In the genomic region with DNA sequence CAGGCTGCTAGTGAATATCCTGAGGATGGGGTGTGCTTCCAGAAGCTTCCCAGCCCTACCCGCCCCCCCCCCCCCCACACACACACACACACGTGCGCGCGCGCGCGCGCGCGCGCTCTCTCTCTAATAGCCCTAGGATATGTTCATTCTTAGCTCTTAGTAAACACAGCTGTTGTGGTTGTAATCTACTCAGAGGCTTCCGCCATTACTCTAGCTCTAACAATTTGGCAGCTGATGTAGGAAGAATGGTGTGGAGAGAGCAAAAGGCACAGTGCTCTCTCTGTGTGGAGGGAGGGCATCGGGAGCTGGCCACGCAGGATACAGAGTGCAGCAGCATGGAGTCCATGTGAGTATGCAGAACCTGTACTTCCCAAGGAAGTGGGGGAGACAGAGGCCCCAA, we compare ENCODE assay signal across 11 mouse cellular contexts.
DNase-seq lines count a peak whose midpoint lies in the region; ATAC-seq and TF ChIP-seq lines count a peak whose summit lies in the region.
"Had no signal": no experiment of that assay in that cellular context is flagged by ENCODE, and none has a peak within 500 bp of the region (broad histone marks: within the 10 kb centered on the region; RNA-seq: fewer than 3 reads in every experiment).

No protein-coding gene starts in this region.

- H3K4me3 ChIP-seq in ES-E14 (ENCODE audit: insufficient read depth in 1 of 2, low read depth in 1 of 2, low read length in 2 of 2, poor library complexity in 1 of 2, severe bottlenecking in 1 of 2), result peak overlapping the region; percentile 42 to 51; a peak in 3 of 4 replicates
- no peak overlapping the region for H3K4me3 ChIP-seq in hindbrain, embryonic 11.5 days (ENCODE audit: low read depth, low read length)
- no peak overlapping the region for H3K4me3 ChIP-seq in midbrain, embryonic 14.5 days (replicated peaks; ENCODE audit: low read depth, low read length)
- H3K4me3 ChIP-seq: heart, embryonic 15.5 days had no signal

- no peak for TF ChIP-seq CTCF in brain, embryonic 14.5 days (IDR thresholded peaks at IDR 0.05; ENCODE audit: borderline replicate concordance, extremely low read depth, insufficient read depth, insufficient read length)

- no peak overlapping the region for H3K9ac ChIP-seq in ES-E14 (ENCODE audit: insufficient read depth, low read depth, low read length, poor library complexity, severe bottlenecking)
- H3K9ac ChIP-seq in hindbrain, embryonic 11.5 days (ENCODE audit: low read depth, low read length), result no peak overlapping the region
- H3K9ac ChIP-seq in midbrain, embryonic 14.5 days (replicated peaks; ENCODE audit: low read length), result no peak overlapping the region
- H3K9ac ChIP-seq: heart, embryonic 15.5 days; liver, embryonic 14.5 days had no signal

- in situ Hi-C loops in ES-E14 (cut with MboI; ENCODE audit: low sequenced_read_pairs in 2 of 2, unreplicated experiment in 2 of 2), result no loop called here

- peaks cover 0 to 7% of the 10 kb centered on the region in 2 experiments; a peak in 2 of 4 replicates for H3K4me1 ChIP-seq in ES-E14 (ENCODE audit: control insufficient read depth in 2 of 2, insufficient read depth in 2 of 2, low read length in 2 of 2, poor library complexity in 1 of 2)
- H3K4me1 ChIP-seq in hindbrain, embryonic 11.5 days (replicated peaks; ENCODE audit: control insufficient read depth, insufficient read depth, low read length), result no peaks in the 10 kb centered on the region
- H3K4me1 ChIP-seq in midbrain, embryonic 14.5 days (ENCODE audit: control insufficient read depth, insufficient read depth, low read length), result peaks cover 8% of the 10 kb centered on the region

- H3K27ac ChIP-seq in ES-E14 (ENCODE audit: insufficient read depth, low read depth, low read length, poor library complexity, severe bottlenecking), result no peak overlapping the region
- no peak overlapping the region for H3K27ac ChIP-seq in hindbrain, embryonic 11.5 days (ENCODE audit: low read depth, low read length)
- peak overlapping the region; percentile 5; the same call in 1 of the 2 replicates for H3K27ac ChIP-seq in midbrain, embryonic 14.5 days (replicated peaks; ENCODE audit: low read depth, low read length)
- H3K27ac ChIP-seq: heart, embryonic 15.5 days; liver, embryonic 14.5 days had no signal

- TF ChIP-seq POLR2A in brain, embryonic 14.5 days (IDR thresholded peaks at IDR 0.05; ENCODE audit: borderline replicate concordance, extremely low read depth, insufficient read depth, insufficient read length, poor library complexity, severe bottlenecking), result no peak

- H3K4me2 ChIP-seq in hindbrain, embryonic 11.5 days (replicated peaks; ENCODE audit: low read depth, low read length), result no peak overlapping the region
- H3K4me2 ChIP-seq in midbrain, embryonic 14.5 days (ENCODE audit: low read length), result no peak overlapping the region
- H3K4me2 ChIP-seq: heart, embryonic 15.5 days had no signal

- no peak for DNase-seq in ES-E14 (ENCODE audit: low read depth, low spot score)
- peak; percentile 71 for DNase-seq in brain, embryonic 14.5 days (ENCODE audit: low read depth)
- DNase-seq in hindbrain, embryonic 11.5 days (ENCODE audit: low spot score), result no peak
- DNase-seq in midbrain, embryonic 14.5 days, result no peak
- no peak for DNase-seq in thymus, postnatal 36 days
- DNase-seq in Muller cell, postnatal 12 days (ENCODE audit: inconsistent ontology term), result no peak
- DNase-seq in thymus, adult 18-20 months, result no peak
- DNase-seq: gastrocnemius, postnatal 25 days; right cerebral cortex, adult 18-20 months had no signal

- no peaks in the 10 kb centered on the region for H3K27me3 ChIP-seq in hindbrain, embryonic 11.5 days (ENCODE audit: control insufficient read depth, insufficient read depth, low read length)
- no peaks in the 10 kb centered on the region for H3K27me3 ChIP-seq in midbrain, embryonic 14.5 days (ENCODE audit: control insufficient read depth, insufficient read depth, low read length)
- H3K27me3 ChIP-seq: heart, embryonic 15.5 days had no signal

- H3K36me3 ChIP-seq in ES-E14 (ENCODE audit: control insufficient read depth, insufficient read depth, low read length, poor library complexity, severe bottlenecking), result no peaks in the 10 kb centered on the region
- no peaks in the 10 kb centered on the region for H3K36me3 ChIP-seq in hindbrain, embryonic 11.5 days (ENCODE audit: control insufficient read depth, insufficient read depth, low read length)
- H3K36me3 ChIP-seq in midbrain, embryonic 14.5 days (ENCODE audit: control insufficient read depth, insufficient read depth, low read length), result 0 out of 2 replicates have a peak, but pooled peaks cover 1% of the 10 kb centered on the region

- no peaks in the 10 kb centered on the region for H3K9me3 ChIP-seq in ES-E14 (ENCODE audit: control insufficient read depth, insufficient read depth, low read depth, low read length)
- H3K9me3 ChIP-seq in hindbrain, embryonic 11.5 days (ENCODE audit: control insufficient read depth, low read length), result no peaks in the 10 kb centered on the region
- no peaks in the 10 kb centered on the region for H3K9me3 ChIP-seq in midbrain, embryonic 14.5 days (ENCODE audit: control insufficient read depth, low read length)
- H3K9me3 ChIP-seq: heart, embryonic 15.5 days had no signal

- peak; percentile 19; the same call in 1 of the 2 replicates for ATAC-seq in hindbrain, embryonic 11.5 days (ENCODE audit: low FRiP score)
- ATAC-seq in midbrain, embryonic 14.5 days (ENCODE audit: low FRiP score, low TSS enrichment), result no peak

- WGBS in hindbrain, embryonic 11.5 days, result 82% methylated on average over 15 of the region's 15 CpGs
- WGBS in midbrain, embryonic 14.5 days, result 64% methylated on average over 15 of the region's 15 CpGs

TF ChIP-seq in ES-E14, 5 proteins besides CTCF, POLR2A, EP300 and RAD21:
- TF ChIP-seq HCFC1 (IDR thresholded peaks at IDR 0.05; ENCODE audit: borderline replicate concordance, insufficient read depth, low read length) (no peak), ZNF384 (IDR thresholded peaks at IDR 0.05; ENCODE audit: low read depth, low read length) (no peak)
TF ChIP-seq in ES-E14: peak in this region for 0.

Comparison
In these comparisons a context has a peak if more than half of its experiments do, and no peak if none do; other contexts are left out.
1. H3K4me3 ChIP-seq: peak in ES-E14 (2 of 2); none in hindbrain, embryonic 11.5 days (single experiment) and midbrain, embryonic 14.5 days (single experiment).